Mouse (Mus musculus) heart, adult 18-20 months (tissue): ENCODE measurements around the gene Duox2. TPM values are rescaled to one million over a fixed set of nuclear protein-coding genes. Genes with fewer than 3 reads are reported as not detected.

Experiments
- DNase-seq, 2 experiments: peaks; one replicate each; pipeline ENCODE4 v3.0.0; 2021 to 2022; ENCODE audit warnings: mixed read lengths in 1 of 2
- total RNA-seq, 2 experiments: library from RNA; stranded (reverse); gene quantifications; 2 replicates each; pipeline ENCODE4 v1.2.3; 2021

Duox2 gene
- total RNA-seq, 2 experiments from 2014 or later = 0.27 to 0.44 TPM

DNA sequence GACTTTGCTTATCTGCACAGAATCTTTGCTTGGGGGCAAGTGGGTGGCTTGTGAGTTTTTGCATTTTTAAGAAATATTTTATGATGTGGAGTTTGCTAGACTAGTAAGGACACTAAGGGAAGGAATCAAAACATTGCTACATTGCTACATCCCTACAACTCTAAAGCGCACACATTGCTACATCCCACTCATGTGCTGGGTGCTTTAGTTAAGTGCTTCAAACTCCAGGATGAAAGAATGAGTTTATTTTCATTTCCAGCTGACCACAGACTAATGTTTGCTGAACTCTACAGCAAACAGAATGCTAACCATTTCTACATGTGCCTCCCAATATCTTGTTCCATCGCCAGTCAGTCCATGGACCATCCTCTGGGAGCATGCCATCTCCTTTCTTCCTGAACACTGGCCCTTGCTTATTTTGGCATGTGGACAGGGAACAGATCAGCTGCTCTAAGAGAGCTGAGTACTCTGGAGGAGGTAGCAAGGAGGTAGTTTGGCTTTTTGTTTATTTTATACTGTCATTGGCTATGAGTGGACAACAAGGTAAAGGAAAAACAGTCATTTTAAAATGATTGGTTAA lies 60.3 kb downstream of the Duox2 start:
- DNase-seq = peak; percentile 11 to 14

DNA sequence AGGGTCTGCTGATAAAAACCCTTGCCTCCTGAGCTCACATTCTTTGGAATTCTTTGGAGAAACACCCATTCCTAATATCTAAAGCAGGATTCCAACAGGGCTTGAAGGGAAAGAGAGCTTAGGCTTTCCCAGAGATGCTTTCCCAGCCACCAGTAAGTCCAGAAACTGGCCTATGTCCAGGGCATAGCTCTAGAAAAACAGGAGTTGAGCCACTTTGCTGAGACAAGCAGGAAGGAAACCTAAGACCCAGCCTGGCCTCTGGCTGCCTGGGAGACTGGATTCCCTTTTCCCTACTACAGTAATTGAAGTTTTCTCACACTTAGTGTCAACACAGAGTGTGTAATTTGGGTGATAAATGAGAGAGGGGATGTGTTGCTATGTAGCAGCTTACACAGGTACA lies 61.9 kb downstream of the Duox2 start:
- peak; percentile 15 to 18 for DNase-seq

DNA sequence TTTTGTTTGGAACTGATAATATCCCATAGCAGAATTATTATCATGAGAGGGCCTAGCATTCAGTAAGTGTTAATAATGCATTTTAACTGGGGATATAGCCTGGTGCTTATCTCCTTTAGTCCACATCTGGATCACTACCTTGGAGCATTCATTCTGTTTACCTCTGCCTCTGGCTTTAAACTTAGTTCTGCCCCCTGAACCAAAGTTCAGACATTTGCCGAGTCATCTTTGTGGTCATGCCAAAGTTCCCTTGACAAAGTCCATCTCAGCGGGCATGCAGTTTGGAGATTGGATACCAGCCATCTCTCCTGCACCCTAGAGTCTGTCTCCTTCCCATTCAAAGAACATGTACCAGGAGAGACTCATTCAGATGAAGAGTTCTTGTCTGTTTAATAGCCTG lies 62.8 kb downstream of the Duox2 start:
- peak; percentile 20 to 40 for DNase-seq

DNA sequence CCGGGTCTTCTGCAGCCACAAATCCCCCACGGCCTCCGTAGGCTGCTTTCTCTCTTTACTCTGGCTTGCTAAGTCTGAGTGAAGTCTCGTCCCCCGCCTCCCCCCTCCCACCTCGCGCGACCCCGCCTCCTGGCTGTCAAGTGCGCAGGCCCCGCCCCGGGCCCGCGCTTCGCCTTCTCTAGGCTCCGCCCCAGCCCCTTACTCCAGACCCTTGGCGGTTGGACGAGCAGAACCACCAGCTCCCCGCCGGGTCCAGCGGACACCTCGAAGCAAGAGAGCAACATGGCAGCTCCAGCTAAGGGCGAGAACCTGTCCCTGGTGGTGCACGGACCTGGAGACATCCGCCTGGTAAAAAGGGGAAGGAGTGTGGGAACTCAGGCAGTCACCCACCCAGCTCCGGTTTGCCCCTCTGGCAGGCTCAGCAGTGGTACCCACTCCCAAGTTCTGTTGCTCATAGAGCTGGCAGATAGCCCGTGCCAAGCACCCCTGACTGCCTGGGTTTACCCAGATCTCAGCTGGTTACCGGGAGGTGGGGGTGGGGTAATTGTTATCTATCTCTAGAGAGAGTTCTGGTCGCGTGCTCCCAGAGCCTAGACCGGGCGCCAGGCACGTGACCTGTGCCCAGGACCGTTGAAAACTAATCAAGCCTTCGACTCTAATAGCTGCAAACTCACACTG lies 63.5 kb downstream of the Duox2 start, which contains the start of gene Sord:
TSS of gene Sord (plus strand) at position 139 of the 678 bp plus-strand sequence.
- DNase-seq = peak; percentile 78 to 86

- DNase-seq = peak; percentile 29 to 63
These were observed 64.3 kb downstream of the Duox2 start for GRCm38 (mm10) chr2:122233759-122234557.

DNA sequence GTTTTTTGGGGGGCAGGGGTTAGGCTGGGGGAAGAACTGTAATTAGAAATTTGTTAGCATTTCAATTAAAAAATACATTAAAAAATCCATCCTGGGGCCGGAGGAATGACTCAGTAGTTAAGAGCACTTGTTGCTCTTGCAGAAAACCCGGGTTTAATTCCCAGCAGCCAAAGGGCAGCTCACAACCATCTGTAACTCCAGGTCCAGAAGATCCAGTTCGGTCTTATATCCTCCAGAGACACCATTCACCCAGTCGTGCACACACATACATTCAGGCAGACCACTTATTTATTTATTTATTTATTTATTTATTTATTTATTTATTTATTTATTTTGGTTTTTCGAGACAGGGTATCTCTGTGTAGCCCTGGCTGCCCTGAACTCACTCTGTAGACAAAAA lies 64.9 kb downstream of the Duox2 start:
- DNase-seq = no peak

DNA sequence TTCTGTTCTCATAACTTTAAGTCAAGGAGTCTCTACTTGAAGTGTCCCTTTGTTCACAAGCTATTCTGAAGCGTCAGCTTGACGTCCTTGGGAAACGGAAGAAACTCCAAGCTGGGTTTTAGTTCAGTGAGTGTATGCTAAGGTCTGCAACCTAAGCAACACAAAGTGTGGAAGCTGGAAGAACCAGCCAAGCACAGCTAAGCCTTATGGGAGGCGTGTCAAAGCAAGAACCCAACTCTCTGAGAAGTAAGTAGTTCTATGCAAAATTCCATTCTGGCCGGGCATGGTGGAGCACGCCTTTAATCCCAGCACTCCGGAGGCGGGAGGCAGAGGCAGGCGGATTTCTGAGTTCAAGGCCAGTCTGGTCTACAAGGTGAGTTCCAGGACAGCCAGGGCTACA lies 66.6 kb downstream of the Duox2 start:
- DNase-seq = no peak

GRCm38 (mm10) chr2:122230395-122230794 lies 67.9 kb downstream of the Duox2 start:
- DNase-seq = no peak

Other genes with a start within 250 kb of the Duox2 start
- 10 to 100 TPM; 10.7 to 13.1 TPM for gene Spg11, start 180.1 kb downstream of the Duox2 start, total RNA-seq
- 100 to 1,000 TPM; 297 to 515 TPM for gene B2m, start 150.8 kb downstream of the Duox2 start, total RNA-seq
- not detected for gene Trim69, start 137.7 kb downstream of the Duox2 start, total RNA-seq
- not detected for gene Patl2, start 112.3 kb downstream of the Duox2 start, total RNA-seq
- gene Terb2, start 112.2 kb downstream of the Duox2 start, total RNA-seq = not detected
- 100 to 1,000 TPM; 206 to 214 TPM for gene Sord, start 63.7 kb downstream of the Duox2 start, total RNA-seq
- gene Duoxa2, start 451 bp upstream of the Duox2 start, total RNA-seq = under 1 TPM in 1 of 2 experiments, not detected in 1; 0.18 TPM
- under 1 TPM in 1 of 2 experiments, not detected in 1; 0.25 TPM for gene Duoxa1, start 15.3 kb upstream of the Duox2 start, total RNA-seq
- under 1 TPM; 0.17 to 0.28 TPM for gene Duox1, start 17.2 kb upstream of the Duox2 start, total RNA-seq
- gene Shf, start 70.7 kb upstream of the Duox2 start, total RNA-seq = 1 to 10 TPM; 5.1 to 5.3 TPM
- gene Slc28a2, start 128.0 kb upstream of the Duox2 start, total RNA-seq = 10 to 100 TPM; 19.7 to 26.3 TPM
- gene Gm14085, start 186.5 kb upstream of the Duox2 start, total RNA-seq = under 1 TPM; 0.72 TPM